Mouse (Mus musculus): ENCODE data around the gene Trim6. TPM values are rescaled to one million over a fixed set of nuclear protein-coding genes. Genes with fewer than 3 reads are reported as not detected.
"Not testable (repeated sequence)": the region's sequence is repeated elsewhere in the genome, so short reads cannot be mapped to it uniquely, and the experiment has no call there.

Trim6 gene
- polyA plus RNA-seq, 1 experiment from 2014 or later = 0.72 TPM

GRCm38 (mm10) chr7:104217881-104218280, 712 bp upstream of the Trim6 start:
- Histone ChIP-seq H3K9ac (no peak overlapping the region), H3K36me3 (no peaks in the 10 kb centered on the region), H3K4me1 (peaks cover 7% of the 10 kb centered on the region; the same call in 1 of the 2 replicates), H3K27me3 (no peaks in the 10 kb centered on the region), H3K9me3 (no peaks in the 10 kb centered on the region), H3K27ac (no peak overlapping the region), H3K4me3 (no peak overlapping the region), H3K4me2 (no peak overlapping the region)
- ATAC-seq (ENCODE audit: insufficient number of reproducible peaks, insufficient read depth, low FRiP score, low TSS enrichment, low read depth) = no peak
- 63% methylated on average over 2 of the region's 2 CpGs for WGBS

- 35% methylated on average over 2 of the region's 2 CpGs for WGBS
- Histone ChIP-seq H3K4me3 (no peak overlapping the region), H3K27me3 (no peaks in the 10 kb centered on the region), H3K4me2 (no peak overlapping the region), H3K4me1 (no peaks in the 10 kb centered on the region), H3K9me3 (no peaks in the 10 kb centered on the region), H3K36me3 (no peaks in the 10 kb centered on the region), H3K27ac (no peak overlapping the region), H3K9ac (no peak overlapping the region)
- ATAC-seq (ENCODE audit: insufficient number of reproducible peaks, insufficient read depth, low FRiP score, low TSS enrichment, low read depth) = no peak
Observed at GRCm38 (mm10) chr7:104231203-104231602, 12.6 kb downstream of the Trim6 start.

GRCm38 (mm10) chr7:104240857-104241256, 22.3 kb downstream of the Trim6 start:
- no peak for ATAC-seq (ENCODE audit: insufficient number of reproducible peaks, insufficient read depth, low FRiP score, low TSS enrichment, low read depth)
- Histone ChIP-seq H3K9me3 (no peaks in the 10 kb centered on the region), H3K4me2 (no peak overlapping the region), H3K4me1 (no peaks in the 10 kb centered on the region), H3K27ac (no peak overlapping the region), H3K27me3 (no peaks in the 10 kb centered on the region), H3K36me3 (no peaks in the 10 kb centered on the region), H3K4me3 (no peak overlapping the region), H3K9ac (no peak overlapping the region)

GRCm38 (mm10) chr7:104243616-104244015, 25.0 kb downstream of the Trim6 start:
- H3K27ac ChIP-seq = no peak overlapping the region
- H3K27me3 ChIP-seq = no peaks in the 10 kb centered on the region
- no peak for ATAC-seq (ENCODE audit: insufficient number of reproducible peaks, insufficient read depth, low FRiP score, low TSS enrichment, low read depth)
- H3K9ac ChIP-seq = no peak overlapping the region
- 43% methylated on average over 1 of the region's 1 CpGs for WGBS
- no peaks in the 10 kb centered on the region for H3K36me3 ChIP-seq
- H3K4me1 ChIP-seq = no peaks in the 10 kb centered on the region
- peak overlapping the region; percentile 60 for H3K4me2 ChIP-seq
- H3K4me3 ChIP-seq = no peak overlapping the region
- no peaks in the 10 kb centered on the region for H3K9me3 ChIP-seq

GRCm38 (mm10) chr7:104244287-104245181, 25.9 kb downstream of the Trim6 start, which contains the start of gene Trim34a:
Gene Trim34a (plus strand): TSS chr7:104244457.
- Histone ChIP-seq H3K4me2 (peak within 1 kb of the TSS; percentile 60), H3K27me3 (no peaks in the 10 kb centered on the region), H3K9ac (peak within 1 kb of the TSS; percentile 78), H3K27ac (peak within 1 kb of the TSS; percentile 75; the same call in 1 of the 2 replicates), H3K36me3 (no peaks in the 10 kb centered on the region), H3K4me3 (peak within 1 kb of the TSS; percentile 52), H3K4me1 (no peaks in the 10 kb centered on the region), H3K9me3 (no peaks in the 10 kb centered on the region)
- 0 out of 2 replicates have a peak, but pooled peaks have one; percentile 26 for ATAC-seq (ENCODE audit: insufficient number of reproducible peaks, insufficient read depth, low FRiP score, low TSS enrichment, low read depth)
- 5% methylated on average over 13 of the region's 13 CpGs for WGBS

GRCm38 (mm10) chr7:104260380-104260779, 41.8 kb downstream of the Trim6 start:
- not testable (repeated sequence) for H3K36me3 ChIP-seq; H3K4me2 ChIP-seq; H3K4me3 ChIP-seq; H3K27me3 ChIP-seq; H3K4me1 ChIP-seq; H3K27ac ChIP-seq; H3K9me3 ChIP-seq; H3K9ac ChIP-seq; ATAC-seq (ENCODE audit: insufficient number of reproducible peaks, insufficient read depth, low FRiP score, low TSS enrichment, low read depth)
- WGBS = 75% methylated on average over 4 of the region's 4 CpGs

- not testable (repeated sequence) for ATAC-seq (ENCODE audit: insufficient number of reproducible peaks, insufficient read depth, low FRiP score, low TSS enrichment, low read depth); H3K36me3 ChIP-seq; H3K27me3 ChIP-seq; H3K4me2 ChIP-seq; H3K4me1 ChIP-seq; H3K27ac ChIP-seq; H3K4me3 ChIP-seq; H3K9ac ChIP-seq; H3K9me3 ChIP-seq
- 87% methylated on average over 4 of the region's 5 CpGs for WGBS
Observed at GRCm38 (mm10) chr7:104265335-104265734, 46.7 kb downstream of the Trim6 start.

GRCm38 (mm10) chr7:104279361-104279760, 60.8 kb downstream of the Trim6 start:
- H3K27ac ChIP-seq; ATAC-seq (ENCODE audit: insufficient number of reproducible peaks, insufficient read depth, low FRiP score, low TSS enrichment, low read depth); H3K4me2 ChIP-seq; H3K9ac ChIP-seq; H3K4me1 ChIP-seq; H3K4me3 ChIP-seq; H3K27me3 ChIP-seq; H3K9me3 ChIP-seq; H3K36me3 ChIP-seq: not testable (repeated sequence)
- WGBS = 80% methylated on average over 3 of the region's 3 CpGs

Other genes with a start within 250 kb of the Trim6 start
- 0.03 TPM in 1 of 2 replicates, not detected in the other for gene Olfr635, start 247.6 kb upstream of the Trim6 start, polyA plus RNA-seq (2015; fragmentation: Nextera tagmentation; extraction: Ambion mirVana)
- not detected in 2 replicates for gene Olfr638, start 220.0 kb upstream of the Trim6 start, polyA plus RNA-seq (2015; fragmentation: Nextera tagmentation; extraction: Ambion mirVana)
- 0.04 and 0.06 TPM in 2 replicates for gene Olfr639, start 201.5 kb upstream of the Trim6 start, polyA plus RNA-seq (2015; fragmentation: Nextera tagmentation; extraction: Ambion mirVana)
- gene Olfr640, start 193.2 kb upstream of the Trim6 start, polyA plus RNA-seq (2015; fragmentation: Nextera tagmentation; extraction: Ambion mirVana) = not detected in 2 replicates
- gene Olfr641, start 183.3 kb upstream of the Trim6 start, polyA plus RNA-seq (2015; fragmentation: Nextera tagmentation; extraction: Ambion mirVana) = not detected in 2 replicates
- gene Olfr642, start 166.1 kb upstream of the Trim6 start, polyA plus RNA-seq (2015; fragmentation: Nextera tagmentation; extraction: Ambion mirVana) = not detected in 2 replicates
- gene 4930516K23Rik, start 157.3 kb upstream of the Trim6 start, polyA plus RNA-seq (2015; fragmentation: Nextera tagmentation; extraction: Ambion mirVana) = not detected in 2 replicates
- not detected in 2 replicates for gene Olfr644, start 146.9 kb upstream of the Trim6 start, polyA plus RNA-seq (2015; fragmentation: Nextera tagmentation; extraction: Ambion mirVana)
- gene Olfr645, start 133.3 kb upstream of the Trim6 start, polyA plus RNA-seq (2015; fragmentation: Nextera tagmentation; extraction: Ambion mirVana) = not detected in 2 replicates
- gene Olfr646, start 113.9 kb upstream of the Trim6 start, polyA plus RNA-seq (2015; fragmentation: Nextera tagmentation; extraction: Ambion mirVana) = not detected in 2 replicates
- gene Ubqln5, start 89.0 kb upstream of the Trim6 start, polyA plus RNA-seq (2015; fragmentation: Nextera tagmentation; extraction: Ambion mirVana) = 0.21 TPM in 1 of 2 replicates, not detected in the other
- gene Olfr643, start 81.4 kb upstream of the Trim6 start, polyA plus RNA-seq (2015; fragmentation: Nextera tagmentation; extraction: Ambion mirVana) = not detected in 2 replicates
- not detected in 2 replicates for gene Ubqln3, start 75.5 kb upstream of the Trim6 start, polyA plus RNA-seq (2015; fragmentation: Nextera tagmentation; extraction: Ambion mirVana)
- 0.31 TPM in 1 of 2 replicates, not detected in the other for gene Ubqlnl, start 68.2 kb upstream of the Trim6 start, polyA plus RNA-seq (2015; fragmentation: Nextera tagmentation; extraction: Ambion mirVana)
- 4.6 and 13.3 TPM in 2 replicates for gene Olfm5, start 54.0 kb upstream of the Trim6 start, polyA plus RNA-seq (2015; fragmentation: Nextera tagmentation; extraction: Ambion mirVana)
- gene Olfr648, start 35.4 kb upstream of the Trim6 start, polyA plus RNA-seq (2015; fragmentation: Nextera tagmentation; extraction: Ambion mirVana) = 0.15 and 0.32 TPM in 2 replicates
- gene Olfr649, start 22.8 kb upstream of the Trim6 start, polyA plus RNA-seq (2015; fragmentation: Nextera tagmentation; extraction: Ambion mirVana) = not detected in 2 replicates
- gene Trim34a, start 25.7 kb downstream of the Trim6 start, polyA plus RNA-seq (2015; fragmentation: Nextera tagmentation; extraction: Ambion mirVana) = 1.6 and 2.3 TPM in 2 replicates
- gene Trim5, start 69.3 kb downstream of the Trim6 start, polyA plus RNA-seq (2015; fragmentation: Nextera tagmentation; extraction: Ambion mirVana) = 0.13 and 0.15 TPM in 2 replicates
- 7.1 and 7.2 TPM in 2 replicates for gene Trim12a, start 96.7 kb downstream of the Trim6 start, polyA plus RNA-seq (2015; fragmentation: Nextera tagmentation; extraction: Ambion mirVana)
- not detected in 2 replicates for gene Trim34b, start 110.7 kb downstream of the Trim6 start, polyA plus RNA-seq (2015; fragmentation: Nextera tagmentation; extraction: Ambion mirVana)
- gene Trim12c, start 134.6 kb downstream of the Trim6 start, polyA plus RNA-seq (2015; fragmentation: Nextera tagmentation; extraction: Ambion mirVana) = 2.7 and 3.1 TPM in 2 replicates
- not detected in 2 replicates for gene Trim30b, start 151.1 kb downstream of the Trim6 start, polyA plus RNA-seq (2015; fragmentation: Nextera tagmentation; extraction: Ambion mirVana)
- 0.20 TPM in 1 of 2 replicates, not detected in the other for gene Trim30c, start 182.0 kb downstream of the Trim6 start, polyA plus RNA-seq (2015; fragmentation: Nextera tagmentation; extraction: Ambion mirVana)
- gene Trim30a, start 246.4 kb downstream of the Trim6 start, polyA plus RNA-seq (2015; fragmentation: Nextera tagmentation; extraction: Ambion mirVana) = 0.85 and 1.1 TPM in 2 replicates